Mouse (Mus musculus): ENCODE data around the gene Ubxn10.

The Ubxn10 gene

DNA sequence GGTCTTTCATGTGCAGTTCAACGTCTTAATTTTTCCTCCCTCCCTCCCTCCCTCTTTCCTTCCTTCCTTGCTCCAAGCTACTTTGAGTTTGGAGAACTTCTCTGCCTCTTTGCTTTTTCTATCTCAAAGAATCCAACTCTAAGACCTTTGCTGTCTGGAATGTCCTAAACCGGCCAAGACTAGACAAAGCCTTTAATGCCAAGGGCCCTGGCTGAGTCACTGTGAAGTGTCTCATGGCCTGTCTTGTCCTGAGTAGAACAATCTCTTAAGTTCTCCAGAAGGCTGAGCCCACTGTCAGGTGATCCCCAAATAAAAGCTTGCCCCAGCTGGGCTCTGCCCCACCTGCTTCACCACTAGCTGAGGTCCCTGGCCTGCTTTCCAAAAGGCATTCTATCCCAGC, 34.9 kb downstream of the Ubxn10 start:
- in situ Hi-C loops (cut with MboI, MseI): loop anchor here (5.0 kb wide), 1 partner anchor 255 kb away; no protein-coding TSS in a partner anchor

DNA sequence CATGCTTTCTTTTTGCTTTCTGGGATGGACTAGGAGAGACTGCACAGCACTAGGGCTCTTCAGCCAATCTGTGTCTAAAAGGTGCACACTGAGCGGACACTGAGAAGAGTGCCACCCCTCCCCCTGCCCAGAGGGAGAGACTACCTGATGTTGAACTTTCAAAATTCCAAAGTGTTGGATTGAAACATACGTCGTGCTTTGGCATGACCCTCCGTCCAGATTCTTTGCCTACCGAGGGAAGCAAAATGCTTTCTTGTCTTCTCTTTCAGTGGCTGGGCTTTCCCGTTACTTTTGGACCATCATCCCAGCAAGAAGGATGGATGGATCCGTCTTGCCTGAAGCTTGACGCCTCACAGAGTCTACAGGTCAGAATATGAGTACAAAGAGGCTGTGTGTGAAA, 35.9 kb downstream of the Ubxn10 start:
- in situ Hi-C loops (cut with MboI, MseI): loop anchor here (5.0 kb wide), 1 partner anchor 254 kb away; no protein-coding TSS in a partner anchor

DNA sequence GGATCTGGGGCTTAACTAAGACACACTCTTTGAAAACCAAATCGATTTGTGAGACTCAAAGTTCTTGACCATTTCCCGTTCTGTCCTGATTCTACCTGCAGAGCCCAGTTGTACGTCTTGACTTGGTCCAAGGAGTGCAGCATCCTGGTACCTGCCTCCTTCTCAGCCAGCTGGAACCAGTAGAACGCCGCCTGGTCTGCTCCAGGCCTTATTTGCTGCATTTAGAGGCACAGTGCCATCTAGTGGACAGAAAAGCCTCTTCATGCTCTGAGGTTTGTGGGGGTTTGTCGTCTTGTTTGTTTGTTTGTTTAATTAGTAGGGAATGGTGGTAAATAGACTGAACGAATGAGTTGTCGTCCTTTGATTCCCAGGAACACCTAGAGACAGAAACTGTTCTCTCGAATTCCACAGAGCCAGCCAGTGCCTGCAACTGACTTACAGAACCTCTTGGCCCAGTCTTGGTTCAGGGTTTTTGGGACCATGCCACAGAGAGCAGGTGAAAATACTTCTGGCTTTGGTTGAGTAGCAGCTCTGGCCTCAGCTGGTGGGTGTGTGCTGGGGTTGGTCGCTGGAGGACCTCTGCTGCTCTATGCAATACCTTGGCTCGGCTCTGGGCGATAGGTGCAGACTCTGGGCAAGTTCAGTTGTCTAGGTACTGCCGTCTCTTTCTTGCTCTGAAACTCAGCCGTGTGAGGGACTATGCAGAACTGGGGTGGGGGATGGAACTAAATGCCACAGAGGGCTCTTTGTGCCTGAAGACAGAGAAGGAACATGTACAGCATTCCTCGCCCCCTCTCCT, 36.6 kb downstream of the Ubxn10 start:
- in situ Hi-C loops (cut with MboI, MseI): loop anchor here (5.0 kb wide), 1 partner anchor 253 kb away; no protein-coding TSS in a partner anchor

DNA sequence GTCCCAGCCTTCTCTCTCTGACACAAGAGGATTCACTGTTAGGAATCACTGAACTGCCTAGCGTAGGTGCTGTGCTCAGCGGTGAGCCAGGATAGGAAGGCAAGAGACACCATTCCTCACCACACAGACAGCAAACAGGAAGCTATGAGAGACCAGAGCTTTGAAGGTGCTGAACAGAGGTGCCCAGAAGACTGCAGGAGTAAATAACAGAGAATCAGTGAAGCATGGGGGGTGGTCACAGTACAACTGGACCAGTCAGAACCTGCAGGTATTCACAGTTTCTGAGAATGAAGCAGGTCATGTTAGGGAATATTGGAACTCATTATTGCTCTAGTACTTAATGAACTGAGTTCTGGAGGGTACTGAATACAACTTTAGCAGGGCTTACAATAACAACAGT, 38.7 kb downstream of the Ubxn10 start:
- in situ Hi-C loops (cut with MboI, MseI): no loop called here

DNA sequence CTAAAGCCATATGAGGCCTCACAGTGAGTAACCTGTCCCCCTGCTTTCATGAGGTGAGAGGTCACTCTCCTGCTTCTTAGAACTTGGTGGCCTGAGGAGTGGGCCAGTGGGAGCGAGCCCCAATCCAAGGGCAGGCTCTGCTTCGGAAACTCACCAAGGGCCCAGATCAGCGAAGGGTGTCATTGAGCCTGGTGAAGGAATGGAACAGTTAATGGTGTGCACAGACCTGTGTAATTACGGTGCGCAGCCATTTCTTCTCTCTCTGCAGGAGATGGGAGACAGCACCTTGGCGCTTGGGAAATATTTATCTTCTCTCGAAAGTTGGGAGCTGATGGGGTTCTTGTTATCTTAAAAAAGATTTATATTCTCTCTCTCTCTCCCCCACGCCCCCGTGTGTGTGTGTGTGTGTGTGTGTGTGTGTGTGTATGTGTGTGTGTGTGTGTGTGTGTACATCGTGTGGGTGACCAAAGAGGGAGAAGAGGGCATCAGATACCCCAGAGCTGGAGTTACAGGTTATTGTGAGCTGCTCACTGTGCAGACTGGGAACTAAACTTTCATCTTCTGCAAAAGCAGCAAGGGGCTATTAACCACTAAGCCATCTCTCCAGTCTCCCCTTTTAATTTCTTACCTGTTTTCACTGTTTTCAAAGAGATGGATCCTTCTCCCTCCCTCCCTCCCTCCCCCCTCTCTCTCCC, 39.7 kb downstream of the Ubxn10 start:
- in situ Hi-C loops (cut with MboI, MseI): no loop called here

DNA sequence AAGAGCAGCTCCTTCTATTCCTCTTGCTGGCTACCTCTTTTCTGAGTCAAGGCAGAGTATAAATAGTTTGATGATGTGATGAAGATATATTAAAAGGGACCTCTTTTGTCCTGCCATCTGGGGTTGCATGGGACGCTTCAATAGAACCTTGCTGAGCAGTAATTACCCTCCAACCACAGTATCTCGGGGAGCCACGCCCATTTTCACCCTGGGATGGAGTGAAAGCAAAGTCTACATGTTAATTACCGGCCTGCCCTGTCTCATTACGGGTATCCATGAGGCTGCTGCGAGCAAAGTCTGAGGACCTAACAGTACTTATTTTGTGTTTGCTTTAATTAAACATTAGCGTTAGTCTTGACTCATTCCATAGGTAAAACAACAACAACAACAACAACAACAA, 40.2 kb downstream of the Ubxn10 start:
- in situ Hi-C loops (cut with MboI, MseI): no loop called here

DNA sequence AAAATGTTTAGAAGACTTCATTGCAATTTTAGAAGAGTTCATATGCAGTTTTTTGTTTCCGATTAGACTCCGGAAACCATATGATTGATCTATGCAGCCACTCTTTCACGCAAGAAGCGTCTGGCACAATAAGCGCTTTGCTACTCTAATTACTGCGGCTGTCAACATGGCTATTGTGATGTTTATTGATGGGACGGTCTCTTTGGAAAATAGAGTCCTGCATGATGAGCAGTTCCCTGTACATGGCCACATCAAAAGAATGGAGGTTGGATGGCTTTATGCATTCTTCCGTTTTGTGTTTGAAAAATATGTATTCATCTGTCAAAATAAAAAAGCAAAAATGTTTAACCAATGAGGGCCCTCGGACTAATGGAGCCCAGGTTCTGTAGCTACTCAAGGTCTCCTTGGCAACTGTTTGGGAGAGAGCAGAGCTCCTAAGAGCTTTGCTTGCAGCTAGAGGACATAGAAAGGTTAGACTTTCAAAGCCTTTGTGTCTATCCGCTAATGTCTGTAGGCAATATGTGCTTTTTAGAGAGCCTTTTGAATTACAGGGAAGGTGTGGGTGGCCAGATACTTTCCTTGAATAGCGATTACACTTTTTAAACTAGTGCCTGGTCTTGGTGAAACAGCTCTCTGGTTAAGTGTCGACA, 43.8 kb downstream of the Ubxn10 start:
- in situ Hi-C loops (cut with MboI, MseI): no loop called here

DNA sequence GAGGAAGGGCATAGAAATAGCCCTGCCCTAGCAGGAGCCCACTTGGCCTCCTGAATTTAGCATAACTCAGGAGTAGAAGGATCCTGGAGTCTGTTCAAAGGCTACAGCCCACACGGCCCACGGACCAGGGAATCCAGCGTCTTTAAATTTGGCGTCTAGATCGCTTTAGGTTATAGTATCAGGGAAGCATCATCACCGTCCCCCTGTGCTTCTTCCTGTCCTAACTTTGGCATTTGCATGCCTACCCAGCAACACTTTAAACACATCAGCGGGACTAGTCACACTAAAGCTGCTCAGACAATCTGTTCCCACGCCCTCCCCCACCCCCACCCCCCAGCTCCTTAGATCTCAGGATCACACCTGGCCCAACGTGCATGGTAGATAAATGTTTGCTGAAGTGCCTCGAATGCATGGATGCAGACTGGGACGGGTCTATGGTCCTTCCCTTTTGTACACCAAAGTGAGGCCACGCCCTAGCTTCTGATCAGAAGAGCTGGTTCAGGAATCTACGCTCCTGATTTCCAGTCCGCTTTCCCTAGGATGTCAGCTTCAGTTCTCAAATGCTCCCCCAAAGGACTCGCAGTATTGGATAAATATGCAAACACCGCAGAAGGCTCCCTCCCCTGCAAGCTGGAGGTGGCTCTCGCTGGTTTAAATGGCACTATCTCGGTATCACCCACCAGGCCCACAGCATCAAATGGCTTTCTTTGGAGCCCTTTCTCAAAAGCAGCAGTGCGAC, 45.4 kb downstream of the Ubxn10 start:
- in situ Hi-C loops (cut with MboI, MseI): no loop called here

DNA sequence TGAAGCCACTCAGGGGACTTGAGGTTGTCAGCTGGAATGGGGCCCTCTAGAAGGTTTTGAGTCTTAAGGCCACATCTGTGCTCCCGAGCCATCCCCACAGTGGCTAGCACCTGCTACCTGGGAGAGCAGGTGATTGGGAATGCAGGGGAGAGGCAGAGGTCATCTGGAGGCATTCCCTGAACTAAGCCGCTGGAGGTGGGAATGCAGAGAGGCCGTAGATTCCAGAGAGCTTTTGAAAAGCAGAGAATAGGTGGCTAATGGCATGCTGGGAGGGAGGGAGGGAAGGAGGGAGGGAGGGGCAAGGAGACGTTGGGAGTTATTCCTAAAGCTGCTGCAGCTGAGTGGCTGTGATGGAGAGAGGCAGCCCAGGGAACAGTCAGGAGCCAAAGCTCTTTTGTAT, 46.4 kb downstream of the Ubxn10 start:
- in situ Hi-C loops (cut with MboI, MseI): no loop called here

DNA sequence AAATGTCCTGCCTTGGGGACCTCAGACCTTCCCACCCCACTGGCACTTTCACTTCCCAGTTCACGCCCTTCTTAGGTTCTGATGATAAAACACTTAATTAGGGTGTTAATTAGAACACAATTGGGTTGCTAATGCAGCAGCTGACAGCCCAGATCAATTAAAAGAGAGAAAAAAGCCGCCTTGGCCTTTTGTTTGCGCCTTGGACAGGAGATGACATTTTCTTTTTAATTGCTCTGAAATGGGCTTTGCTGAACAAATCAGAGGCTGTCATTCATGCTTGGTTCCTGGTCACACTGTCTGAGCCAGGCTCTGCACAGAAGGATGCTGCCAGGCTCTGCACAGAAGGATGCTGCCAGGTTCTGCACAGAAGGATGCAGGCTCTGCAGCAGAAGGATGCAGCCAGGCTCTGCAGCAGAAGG, 47.9 kb downstream of the Ubxn10 start:
- in situ Hi-C loops (cut with MboI, MseI): no loop called here

DNA sequence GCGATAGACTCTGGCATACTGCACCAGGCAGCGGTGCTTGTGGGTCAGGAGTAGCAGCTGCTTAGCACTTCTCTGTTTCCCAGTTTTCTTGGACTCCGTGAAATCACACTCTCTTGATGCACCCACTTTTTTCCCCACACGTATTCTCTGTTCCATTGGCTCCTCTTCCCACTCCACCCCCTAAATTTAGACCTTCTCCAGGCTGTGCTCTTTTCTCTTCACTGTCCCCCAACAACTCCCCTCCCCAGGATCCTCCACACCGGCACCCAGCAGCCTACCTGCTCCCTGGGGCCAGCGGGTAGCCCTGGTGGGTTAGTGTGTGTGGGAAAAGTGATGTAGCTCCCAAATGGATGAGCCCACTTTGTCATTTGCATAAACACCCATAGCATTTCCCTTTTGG, 51.2 kb downstream of the Ubxn10 start:
- in situ Hi-C loops (cut with MboI, MseI): no loop called here

DNA sequence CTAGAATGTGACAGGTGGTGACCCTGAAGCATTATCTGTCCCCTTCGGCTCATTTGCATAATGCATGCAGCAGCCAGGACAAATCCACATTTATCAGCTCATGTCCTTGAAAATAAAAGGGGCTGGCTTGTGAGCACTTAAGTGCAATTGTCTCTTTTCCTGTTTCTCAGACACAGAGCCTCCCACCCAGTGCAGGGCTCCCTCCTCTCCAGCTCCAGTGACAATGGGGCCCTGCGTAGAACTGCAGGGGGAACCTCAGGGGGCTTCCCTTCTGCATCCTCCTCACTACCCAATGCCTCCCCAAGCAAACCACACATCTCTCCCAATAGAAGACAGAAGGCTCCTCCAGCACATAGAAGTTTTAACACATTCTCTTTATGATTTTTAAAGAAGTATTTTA, 54.2 kb downstream of the Ubxn10 start:
- in situ Hi-C loops (cut with MboI, MseI): no loop called here

DNA sequence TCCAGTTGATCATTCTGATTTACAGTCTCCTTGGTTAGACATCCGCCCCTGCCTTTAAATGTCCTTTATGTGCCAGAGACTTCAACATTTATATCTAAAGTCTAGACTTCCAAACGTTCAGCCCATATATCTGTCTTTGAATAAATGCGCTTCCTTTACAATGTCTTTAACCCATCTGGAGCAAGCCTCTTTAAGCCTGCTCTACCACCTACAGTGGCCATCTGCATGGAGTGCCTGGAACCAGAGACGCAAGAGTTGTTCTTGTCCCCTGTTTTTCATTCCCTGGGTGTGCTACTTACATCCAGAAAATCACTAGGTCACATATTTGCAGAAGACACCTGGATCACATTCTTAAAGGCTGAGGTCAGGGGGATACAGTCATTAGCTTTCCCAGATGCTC, 56.8 kb downstream of the Ubxn10 start:
- in situ Hi-C loops (cut with MboI, MseI): no loop called here

DNA sequence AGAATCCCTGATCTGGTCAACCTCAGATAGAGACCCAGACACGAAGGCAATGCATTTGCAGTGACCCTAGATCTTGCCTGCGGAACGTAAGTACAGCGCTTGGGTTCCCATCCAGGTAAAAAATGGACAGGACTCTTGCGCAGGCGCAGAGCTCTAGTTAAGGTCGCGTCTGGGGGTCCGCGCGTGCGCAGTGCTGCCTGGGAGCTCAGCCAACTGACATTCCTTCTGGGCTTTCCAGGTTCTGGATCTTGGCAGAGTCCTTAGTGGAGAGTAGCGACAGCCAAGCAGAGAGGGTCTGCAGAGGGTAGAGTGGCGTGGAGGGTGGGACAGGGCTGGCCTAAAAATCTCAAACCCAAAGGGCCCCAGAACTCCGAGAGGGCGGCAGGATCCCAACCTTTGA, 59.4 kb downstream of the Ubxn10 start:
- in situ Hi-C loops (cut with MboI, MseI): no loop called here

DNA sequence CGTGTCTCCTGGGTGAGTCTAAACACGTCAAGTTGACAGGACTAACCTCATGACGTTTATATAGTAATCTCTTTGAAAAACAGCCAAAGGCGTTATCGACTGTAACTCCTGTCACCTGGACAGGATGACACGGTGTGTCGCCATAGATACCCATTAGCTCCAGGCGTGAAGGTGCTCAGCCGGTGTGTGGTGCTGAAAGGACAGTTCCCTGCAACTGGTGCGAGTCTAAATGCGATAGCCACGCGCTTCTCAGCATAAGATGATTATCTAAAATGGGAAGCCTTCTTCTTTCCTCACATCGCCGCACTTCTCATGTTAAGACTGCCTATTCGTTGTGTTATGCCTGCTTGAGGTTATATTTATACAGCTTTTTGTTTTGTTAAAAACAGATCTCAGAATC, 60.5 kb downstream of the Ubxn10 start:
- in situ Hi-C loops (cut with MboI, MseI): no loop called here

DNA sequence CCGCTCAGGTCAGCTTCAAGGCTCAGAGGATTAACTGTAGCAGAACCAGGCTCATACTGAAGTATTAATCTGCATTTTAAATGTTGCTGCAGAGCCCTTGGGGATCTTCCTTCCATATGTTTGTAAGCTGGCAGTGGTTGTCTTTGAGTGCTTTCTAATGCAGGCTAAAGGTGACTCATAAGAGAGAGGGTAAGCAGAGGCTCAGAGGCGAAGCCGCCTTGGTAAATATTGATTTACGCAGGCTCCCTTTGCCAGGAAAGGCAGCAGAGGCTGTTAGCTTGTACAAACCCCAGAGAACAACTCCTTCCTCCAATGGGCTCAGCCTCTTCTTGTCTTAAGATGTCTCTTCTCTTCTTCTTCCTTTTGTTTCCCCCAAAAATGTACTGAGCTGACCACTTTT, 64.8 kb downstream of the Ubxn10 start:
- in situ Hi-C loops (cut with MboI, MseI): no loop called here

DNA sequence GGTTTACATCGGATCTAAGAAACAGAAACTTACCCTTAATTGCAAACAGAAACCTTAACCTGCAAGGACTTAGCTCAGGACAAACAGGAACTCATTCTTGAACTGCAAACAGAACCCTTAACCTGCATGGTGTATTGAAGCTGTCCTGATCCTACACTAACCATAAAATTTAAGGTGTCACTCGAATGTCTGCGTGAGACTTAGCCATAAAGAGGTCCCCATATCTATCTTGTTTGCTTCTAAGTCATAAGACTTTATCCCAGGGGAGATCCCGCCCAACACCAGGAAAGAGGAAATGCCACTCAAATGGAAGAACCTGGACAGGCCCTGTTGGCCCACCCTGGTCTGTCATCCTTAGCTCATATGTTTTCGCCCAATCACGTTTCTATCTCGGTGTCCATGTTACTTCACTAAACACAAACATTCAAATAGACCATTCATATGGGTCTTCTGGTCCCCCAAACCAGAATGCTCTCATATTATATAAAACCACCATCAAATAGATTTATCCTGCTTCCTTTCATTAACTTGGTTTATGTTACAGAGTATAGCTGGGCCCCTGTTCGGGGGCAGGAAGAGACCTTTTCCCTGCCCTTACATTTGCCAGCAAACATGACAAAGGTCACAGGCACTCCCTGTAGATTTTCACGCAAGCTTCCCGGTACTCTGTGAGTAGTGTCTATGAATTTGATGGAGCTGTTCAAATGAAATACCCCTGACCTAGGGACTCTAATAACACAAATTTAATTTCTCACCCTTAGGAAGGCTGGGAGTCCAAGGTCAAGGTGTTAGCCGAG, 66.7 kb downstream of the Ubxn10 start:
- in situ Hi-C loops (cut with MboI, MseI): no loop called here

DNA sequence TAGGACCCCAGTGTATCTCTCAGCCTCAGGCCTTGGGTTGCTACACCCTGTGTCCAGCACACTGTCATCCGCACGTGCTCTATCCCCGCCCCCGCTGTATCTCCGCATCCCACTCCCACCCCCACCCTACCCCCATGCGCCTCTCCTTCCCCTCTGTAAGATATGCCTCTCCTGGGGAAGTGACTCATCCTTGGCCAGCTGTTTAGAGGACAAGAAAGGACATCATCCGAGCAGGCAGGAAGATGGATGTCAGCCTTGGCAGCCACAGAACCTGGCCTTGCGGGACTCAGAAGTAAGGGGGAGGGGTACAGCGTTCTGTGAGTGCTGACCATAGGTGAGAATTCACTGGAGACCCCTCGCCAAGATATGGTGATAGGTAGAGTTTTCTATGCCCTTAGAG, 70.4 kb downstream of the Ubxn10 start:
- in situ Hi-C loops (cut with MboI, MseI): no loop called here

DNA sequence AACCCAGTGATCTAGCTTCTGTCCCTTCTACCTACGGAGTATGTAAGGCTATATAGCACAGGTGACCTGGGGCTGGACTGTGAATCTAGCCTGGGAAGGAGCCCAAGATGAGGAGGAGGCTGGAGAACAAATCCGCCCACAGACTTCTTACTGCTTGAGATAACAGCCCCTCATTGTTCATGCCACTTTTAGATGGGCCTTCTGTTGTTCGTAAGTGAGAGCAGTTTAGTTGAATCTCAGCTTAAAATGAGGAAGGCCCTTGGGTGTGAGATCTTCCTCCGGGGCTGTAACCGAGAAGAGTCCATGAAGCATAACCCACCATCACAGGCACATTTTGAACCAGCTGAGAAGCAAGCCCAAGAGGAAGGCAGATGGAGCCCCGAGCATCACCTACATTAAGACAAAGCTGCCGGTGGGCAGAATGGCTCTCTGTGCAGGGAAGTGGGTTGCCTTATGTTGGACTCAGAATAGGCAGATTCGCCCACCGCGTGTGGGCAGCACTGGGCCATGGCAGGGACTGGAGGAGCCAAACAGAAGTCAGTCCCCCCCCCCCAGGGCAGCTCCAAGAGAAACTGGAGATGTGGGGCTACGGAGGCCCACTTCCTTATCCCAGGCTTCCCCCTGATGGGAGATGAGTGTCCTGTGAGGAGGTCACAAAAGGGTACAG, 76.9 kb downstream of the Ubxn10 start:
- in situ Hi-C loops (cut with MboI, MseI): no loop called here

Measured in T-helper 1 cell (primary cell).